Mouse (Mus musculus) embryonic facial prominence, embryonic 12.5 days (tissue): ENCODE results near the gene Psme4. TPM values are rescaled to one million over a fixed set of nuclear protein-coding genes. Genes with fewer than 3 reads are reported as not detected.
"Not testable (repeated sequence)": the region's sequence is repeated elsewhere in the genome, so short reads cannot be mapped to it uniquely, and the experiment has no call there.

Experiments used
- ATAC-seq: fragments of 200-750 bp; cut with Nextera tagmentation; 2 replicates; pipeline ENCODE4 v1.8.0; 2017; ENCODE audit not compliant: insufficient number of reproducible peaks, insufficient read depth, low FRiP score, low TSS enrichment
- H3K27ac ChIP-seq: fragments of 300-500 bp; sonication (generic); 2 replicates; pipeline ENCODE4 v1.5.1; 2016; ENCODE audit warnings: mild to moderate bottlenecking
- H3K27me3 ChIP-seq: fragments of 300-500 bp; sonication (generic); 2 replicates; pipeline ENCODE4 v1.6.1; 2016; ENCODE audit warnings: mild to moderate bottlenecking, moderate library complexity
- H3K36me3 ChIP-seq: fragments of 300-500 bp; sonication (generic); 2 replicates; pipeline ENCODE4 v1.6.1; 2016; ENCODE audit warnings: mild to moderate bottlenecking
- H3K4me1 ChIP-seq: fragments of 300-500 bp; sonication (generic); 2 replicates; pipeline ENCODE4 v1.6.1; 2016
- H3K4me2 ChIP-seq: fragments of 300-500 bp; sonication (generic); replicated peaks from 2 replicates; pipeline ENCODE4 v1.6.1; 2016; ENCODE audit warnings: mild to moderate bottlenecking, moderate library complexity
- H3K4me3 ChIP-seq: fragments of 300-500 bp; sonication (generic); 2 replicates; pipeline ENCODE4 v1.5.1; 2016; ENCODE audit warnings: mild to moderate bottlenecking
- H3K9ac ChIP-seq: fragments of 300-500 bp; sonication (generic); 2 replicates; pipeline ENCODE4 v1.6.1; 2016; ENCODE audit warnings: mild to moderate bottlenecking, moderate library complexity
- H3K9me3 ChIP-seq: fragments of 300-500 bp; sonication (generic); 2 replicates; pipeline ENCODE4 v1.6.1; 2016; ENCODE audit warnings: mild to moderate bottlenecking, moderate library complexity
- WGBS: fragments of 180-500 bp; shearing (Covaris S2); methylation state at CpG from one replicate; pipeline ENCODE4 v1.1.7; 2016; 5-methylcytosine and 5-hydroxymethylcytosine counted together
- polyA plus RNA-seq: library from polyadenylated mRNA; unstranded; fragments of >200 nt; fragmentation: Nextera tagmentation; extraction: Ambion mirVana; gene quantifications from 2 replicates; pipeline ENCODE4 v1.2.1, GENCODE M21; 2016

Psme4 gene
- 29.7 and 29.8 TPM in 2 replicates for polyA plus RNA-seq

- WGBS, result under 1% methylated on average over 42 of the region's 43 CpGs
- H3K4me1 ChIP-seq, result no peaks in the 10 kb centered on the region
Measured at GRCm38 (mm10) chr11:30771267-30771903, at the start of gene Psme4. Psme4 (plus strand) TSS chr11:30771726.

GRCm38 (mm10) chr11:30723438-30723837 is 48.1 kb upstream of the Psme4 start:
- Histone ChIP-seq H3K36me3 (no peaks in the 10 kb centered on the region), H3K27me3 (no peaks in the 10 kb centered on the region), H3K4me2 (no peak overlapping the region), H3K9me3 (no peaks in the 10 kb centered on the region), H3K4me1 (no peaks in the 10 kb centered on the region), H3K27ac (no peak overlapping the region), H3K9ac (no peak overlapping the region), H3K4me3 (no peak overlapping the region)
- 53% methylated on average over 5 of the region's 5 CpGs for WGBS
- no peak for ATAC-seq

More at GRCm38 (mm10) chr11:30771267-30771903, at the start of gene Psme4:
- Histone ChIP-seq H3K4me3 (peak within 1 kb of the TSS; percentile 94), H3K9ac (peak within 1 kb of the TSS; percentile 98), H3K27ac (peak within 1 kb of the TSS; percentile 94), H3K4me2 (peak within 1 kb of the TSS; percentile 64), H3K27me3 (no peaks in the 10 kb centered on the region), H3K36me3 (no peaks in the 10 kb centered on the region), H3K9me3 (no peaks in the 10 kb centered on the region)
- ATAC-seq, result peak; percentile 97

GRCm38 (mm10) chr11:30730721-30731120 is 40.8 kb upstream of the Psme4 start:
- no peak for ATAC-seq

GRCm38 (mm10) chr11:30733376-30733775 is 38.1 kb upstream of the Psme4 start:
- H3K9ac ChIP-seq, result no peak overlapping the region
- no peak for ATAC-seq
- no peak overlapping the region for H3K27ac ChIP-seq
- H3K4me2 ChIP-seq, result no peak overlapping the region
- no peaks in the 10 kb centered on the region for H3K36me3 ChIP-seq
- H3K4me3 ChIP-seq, result no peak overlapping the region
- no peaks in the 10 kb centered on the region for H3K27me3 ChIP-seq
- no peaks in the 10 kb centered on the region for H3K4me1 ChIP-seq
- H3K9me3 ChIP-seq, result no peaks in the 10 kb centered on the region

More at GRCm38 (mm10) chr11:30730721-30731120, 40.8 kb upstream of the Psme4 start:
- Histone ChIP-seq H3K27me3 (no peaks in the 10 kb centered on the region), H3K4me2 (no peak overlapping the region), H3K9me3 (no peaks in the 10 kb centered on the region), H3K36me3 (no peaks in the 10 kb centered on the region), H3K27ac (no peak overlapping the region), H3K4me3 (no peak overlapping the region), H3K4me1 (no peaks in the 10 kb centered on the region), H3K9ac (no peak overlapping the region)

DNA sequence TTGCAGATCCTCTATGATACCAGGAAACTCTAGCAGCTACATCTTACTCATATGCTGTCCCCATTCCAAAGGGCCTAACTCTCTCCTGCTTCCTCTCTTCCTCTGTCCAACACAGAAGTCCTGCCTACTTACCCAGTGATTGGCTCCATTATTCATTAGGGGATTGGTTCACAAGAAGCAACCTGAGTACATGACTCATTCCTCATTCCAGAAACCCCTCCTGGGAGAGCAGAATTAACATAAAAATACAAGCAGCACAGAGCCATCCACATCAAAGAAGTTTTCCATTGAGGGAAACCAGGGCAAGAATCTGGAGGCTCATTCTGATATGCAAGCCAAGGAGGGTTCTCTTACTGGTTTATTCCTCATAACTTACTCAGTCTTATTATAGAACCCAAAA is 27.5 kb upstream of the Psme4 start:
- H3K4me3 ChIP-seq, result no peak overlapping the region

GRCm38 (mm10) chr11:30748938-30749337 is 22.6 kb upstream of the Psme4 start:
- Histone ChIP-seq H3K27ac (no peak overlapping the region), H3K9me3 (no peaks in the 10 kb centered on the region), H3K4me3 (no peak overlapping the region), H3K4me2 (no peak overlapping the region), H3K36me3 (no peaks in the 10 kb centered on the region), H3K4me1 (no peaks in the 10 kb centered on the region), H3K9ac (no peak overlapping the region), H3K27me3 (no peaks in the 10 kb centered on the region)
- ATAC-seq, result no peak
- WGBS, result 83% methylated on average over 3 of the region's 3 CpGs

More for the DNA sequence above, 27.5 kb upstream of the Psme4 start:
- no peak for ATAC-seq
- Histone ChIP-seq H3K9ac (no peak overlapping the region), H3K4me2 (no peak overlapping the region), H3K4me1 (no peaks in the 10 kb centered on the region), H3K36me3 (no peaks in the 10 kb centered on the region), H3K27me3 (no peaks in the 10 kb centered on the region), H3K27ac (no peak overlapping the region), H3K9me3 (no peaks in the 10 kb centered on the region)

DNA sequence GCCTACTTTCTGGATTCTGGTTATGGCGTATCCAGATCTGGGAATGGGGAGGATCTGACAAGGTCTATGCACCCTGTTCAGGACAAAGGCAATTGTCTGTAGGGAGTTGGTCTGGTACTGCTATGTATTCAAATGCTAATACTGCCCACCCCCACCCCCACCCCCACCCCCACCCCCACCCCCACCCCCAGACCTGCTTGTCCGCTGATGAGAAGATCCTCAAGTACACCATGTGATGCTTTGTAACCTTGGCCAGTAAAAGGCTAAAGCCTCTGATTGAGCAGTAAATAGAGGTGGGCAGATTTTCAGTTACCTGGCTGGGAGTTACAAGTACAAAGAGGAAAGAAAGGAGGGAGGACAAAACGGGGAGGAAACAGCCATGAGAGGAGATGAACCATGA is 21.9 kb upstream of the Psme4 start:
- H3K4me2 ChIP-seq, result no peak overlapping the region
- no peak overlapping the region for H3K4me3 ChIP-seq
- no peaks in the 10 kb centered on the region for H3K36me3 ChIP-seq
- no peak overlapping the region for H3K27ac ChIP-seq
- no peak overlapping the region for H3K9ac ChIP-seq
- 43% methylated on average over 3 of the region's 3 CpGs for WGBS
- no peaks in the 10 kb centered on the region for H3K4me1 ChIP-seq
- no peaks in the 10 kb centered on the region for H3K27me3 ChIP-seq
- no peaks in the 10 kb centered on the region for H3K9me3 ChIP-seq
- no peak for ATAC-seq

GRCm38 (mm10) chr11:30750039-30750823 is 21.3 kb upstream of the Psme4 start:
- Histone ChIP-seq H3K27me3 (0 out of 2 replicates have a peak, but pooled peaks cover 4% of the 10 kb centered on the region), H3K4me3 (no peak overlapping the region), H3K36me3 (no peaks in the 10 kb centered on the region), H3K9ac (no peak overlapping the region), H3K27ac (no peak overlapping the region), H3K4me1 (no peaks in the 10 kb centered on the region), H3K9me3 (no peaks in the 10 kb centered on the region), H3K4me2 (no peak overlapping the region)
- ATAC-seq, result no peak; the same call in 1 of the 2 replicates
- 45% methylated on average over 3 of the region's 3 CpGs for WGBS

GRCm38 (mm10) chr11:30752956-30753355 is 18.6 kb upstream of the Psme4 start:
- H3K9ac ChIP-seq, result no peak overlapping the region
- 79% methylated on average over 3 of the region's 3 CpGs for WGBS

GRCm38 (mm10) chr11:30754486-30754854 is 17.1 kb upstream of the Psme4 start:
- peak overlapping the region; percentile 98 for H3K4me2 ChIP-seq
- H3K27me3 ChIP-seq, result peaks cover 11% of the 10 kb centered on the region; the same call in 1 of the 2 replicates
- H3K36me3 ChIP-seq, H3K9me3 ChIP-seq, ATAC-seq, H3K27ac ChIP-seq, H3K4me1 ChIP-seq: not testable (repeated sequence)
- peak overlapping the region; percentile 74 for H3K9ac ChIP-seq
- H3K4me3 ChIP-seq, result peak overlapping the region; percentile 59
- WGBS, result 68% methylated on average over 4 of the region's 4 CpGs

More at GRCm38 (mm10) chr11:30752956-30753355, 18.6 kb upstream of the Psme4 start:
- Histone ChIP-seq H3K27me3 (peaks cover 11% of the 10 kb centered on the region; the same call in 1 of the 2 replicates), H3K4me2 (no peak overlapping the region), H3K9me3 (no peaks in the 10 kb centered on the region), H3K4me1 (no peaks in the 10 kb centered on the region), H3K36me3 (no peaks in the 10 kb centered on the region), H3K27ac (no peak overlapping the region), H3K4me3 (no peak overlapping the region)
- no peak for ATAC-seq

DNA sequence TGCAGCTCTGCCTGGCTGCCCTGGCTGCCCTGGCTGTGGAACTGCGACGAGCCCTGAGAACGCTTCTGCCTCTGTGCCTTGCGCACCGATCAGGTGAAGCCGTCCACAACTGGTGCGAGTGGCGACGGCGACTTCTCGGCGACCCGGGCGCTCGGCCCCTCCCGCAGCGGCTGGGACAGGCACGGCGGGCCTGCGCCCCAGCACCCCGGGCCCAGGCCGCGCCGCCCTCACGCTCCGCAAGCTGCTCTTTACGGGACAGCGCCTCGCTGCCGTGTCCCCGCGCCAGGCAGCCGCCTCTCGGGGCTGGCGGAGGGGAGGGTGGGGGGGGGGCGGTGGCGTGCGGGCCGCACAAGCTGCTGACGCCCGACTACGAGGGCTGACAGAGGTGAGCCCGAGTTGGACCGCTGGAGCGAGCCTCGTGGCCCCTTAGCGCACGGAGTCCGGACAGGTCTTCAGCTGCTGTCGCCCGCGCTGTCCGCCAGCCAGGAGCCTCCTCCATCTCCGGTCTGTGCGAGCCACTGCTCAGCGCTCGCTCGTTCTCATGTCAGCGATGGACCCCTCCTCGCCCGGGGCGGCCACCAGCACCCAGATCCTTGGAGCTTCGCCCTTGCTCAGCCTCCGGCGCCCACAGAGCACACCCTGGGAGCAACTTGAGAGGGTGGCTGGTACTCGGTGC is 16.5 kb upstream of the Psme4 start:
- no peaks in the 10 kb centered on the region for H3K4me1 ChIP-seq
- ATAC-seq, result peak; percentile 81
- H3K9ac ChIP-seq, result peak overlapping the region; percentile 74
- peak overlapping the region; percentile 98 for H3K4me2 ChIP-seq
- peak overlapping the region; percentile 59 for H3K4me3 ChIP-seq
- H3K27me3 ChIP-seq, result peaks cover 11% of the 10 kb centered on the region; the same call in 1 of the 2 replicates
- under 1% methylated on average over 57 of the region's 66 CpGs for WGBS
- no peaks in the 10 kb centered on the region for H3K9me3 ChIP-seq
- H3K36me3 ChIP-seq, result no peaks in the 10 kb centered on the region
- H3K27ac ChIP-seq, result no peak overlapping the region
